Mouse (Mus musculus) stomach, embryonic 16.5 days (tissue): ENCODE measurements around the gene Btbd35f22. TPM values are rescaled to one million over a fixed set of nuclear protein-coding genes. Genes with fewer than 3 reads are reported as not detected.
"Not testable (repeated sequence)": the region's sequence is repeated elsewhere in the genome, so short reads cannot be mapped to it uniquely, and the experiment has no call there.

ENCODE experiments used
- ATAC-seq: fragments of 200-750 bp; cut with Nextera tagmentation; 2 replicates; pipeline ENCODE4 v1.8.0; 2017; ENCODE audit warnings: moderate number of reproducible peaks, moderate TSS enrichment; ENCODE audit not compliant: insufficient read depth, low FRiP score
- H3K27ac ChIP-seq: fragments of 300-500 bp; sonication (generic); 2 replicates; pipeline ENCODE4 v1.5.1; 2014; ENCODE audit warnings: low read length
- H3K27me3 ChIP-seq: fragments of 300-500 bp; sonication (generic); 2 replicates; pipeline ENCODE4 v1.6.1; 2014; ENCODE audit warnings: low read length, control low read depth, mixed read lengths; ENCODE audit not compliant: control insufficient read depth, insufficient read depth
- H3K36me3 ChIP-seq: fragments of 300-500 bp; sonication (generic); 2 replicates; pipeline ENCODE4 v1.6.1; 2014; ENCODE audit warnings: low read length; ENCODE audit not compliant: control insufficient read depth, insufficient read depth
- H3K4me1 ChIP-seq: fragments of 300-500 bp; sonication (generic); 2 replicates; pipeline ENCODE4 v1.6.1; 2014; ENCODE audit warnings: low read length, control low read depth, mixed read lengths; ENCODE audit not compliant: control insufficient read depth, insufficient read depth
- H3K4me2 ChIP-seq: fragments of 300-500 bp; sonication (generic); 2 replicates; pipeline ENCODE4 v1.6.1; 2014; ENCODE audit warnings: low read depth, low read length, mixed read lengths
- H3K4me3 ChIP-seq: fragments of 300-500 bp; sonication (generic); replicated peaks from 2 replicates; pipeline ENCODE4 v1.5.1; 2014; ENCODE audit warnings: mild to moderate bottlenecking, low read length
- H3K9ac ChIP-seq: fragments of 300-500 bp; sonication (generic); 2 replicates; pipeline ENCODE4 v1.6.1; 2014; ENCODE audit warnings: low read length
- H3K9me3 ChIP-seq: fragments of 300-500 bp; sonication (generic); replicated peaks from 2 replicates; pipeline ENCODE4 v1.6.1; 2016; ENCODE audit warnings: low read length, control low read depth; ENCODE audit not compliant: control insufficient read depth
- WGBS: fragments of 180-500 bp; shearing (Covaris S2); extraction: QIAGEN DNeasy Blood & Tissue Kit; methylation state at CpG from one replicate; pipeline ENCODE4 v1.1.7; 2014; 5-methylcytosine and 5-hydroxymethylcytosine counted together
- polyA plus RNA-seq: library from polyadenylated mRNA; unstranded; fragments of >200 nt; fragmentation: Nextera tagmentation; extraction: Ambion mirVana; gene quantifications from 2 replicates; pipeline ENCODE4 v1.2.1, GENCODE M21; 2015

The Btbd35f22 gene
- not detected in 2 replicates for polyA plus RNA-seq

DNA sequence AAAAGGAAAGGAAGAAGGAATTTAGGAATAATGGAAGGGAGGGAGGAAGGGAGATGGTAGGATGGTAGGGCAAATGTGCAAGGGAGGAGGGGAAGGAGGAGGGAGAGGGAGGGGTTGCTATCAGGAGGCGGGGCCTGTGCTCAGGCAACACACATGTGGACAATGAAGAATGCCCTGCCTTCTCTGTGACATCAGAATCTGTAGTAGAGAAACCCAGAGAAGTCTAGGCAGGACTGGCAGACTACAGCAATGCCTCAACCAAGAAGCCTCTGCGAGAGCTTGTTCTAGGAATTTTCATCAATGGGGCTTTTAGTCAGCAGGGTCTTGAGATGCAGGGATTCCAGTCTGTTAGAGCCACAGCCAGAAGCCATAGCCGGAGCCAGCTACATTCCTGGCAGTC, at the start of gene Btbd35f22:
Btbd35f22 (plus strand) TSS at position 301 of the 400 bp plus-strand sequence.
- WGBS: no CpG with 5 or more reads among the region's 3 CpGs
- not testable (repeated sequence) for H3K9me3 ChIP-seq, H3K27ac ChIP-seq, H3K27me3 ChIP-seq, H3K9ac ChIP-seq, H3K36me3 ChIP-seq, H3K4me2 ChIP-seq, ATAC-seq, H3K4me1 ChIP-seq, H3K4me3 ChIP-seq

Other genes starting within 250 kb of the Btbd35f22 start
- not detected in 2 replicates for gene Gm21637, start 85.8 kb upstream of the Btbd35f22 start, polyA plus RNA-seq
- gene Btbd35f2, start 230.6 kb downstream of the Btbd35f22 start, polyA plus RNA-seq: not detected in 2 replicates